In the genomic region with DNA sequence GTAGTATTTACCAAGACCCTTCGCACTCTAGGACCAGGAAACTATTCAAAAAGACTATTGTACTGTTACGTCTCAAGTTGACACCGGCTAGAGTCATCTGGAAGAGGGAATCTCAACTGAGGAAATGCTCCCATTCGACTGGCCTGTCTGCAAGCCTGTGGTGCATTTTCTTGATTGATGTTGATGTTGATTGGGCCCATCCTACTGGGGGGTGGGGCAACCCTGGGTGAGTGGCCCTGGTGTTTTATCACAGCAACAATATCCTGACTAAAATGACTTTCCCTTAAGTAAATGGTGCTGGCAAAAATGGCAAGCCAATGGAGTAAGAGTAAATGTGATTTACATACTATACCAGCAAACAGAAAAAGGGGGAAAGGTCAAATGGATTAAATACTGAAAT, we compare ENCODE assay signal across 15 mouse cellular contexts.
DNase-seq lines count a peak whose midpoint lies in the region.
"Had no signal": no experiment of that assay in that cellular context is flagged by ENCODE, and none has a peak within 500 bp of the region (broad histone marks: within the 10 kb centered on the region; RNA-seq: fewer than 3 reads in every experiment).

No protein-coding gene starts in this region.

- intact Hi-C loops in heart, postnatal 36 days (cut with DNase I): no loop called here

- DNase-seq in adrenal gland, postnatal 14 days: peak; percentile 21
- no peak for DNase-seq in adrenal gland, postnatal 25 days
- DNase-seq in heart, adult 11 months: peak; percentile 80
- no peak for DNase-seq in heart, postnatal 36 days
- DNase-seq in R1 (ENCODE audit: low read depth, low spot score): peak; percentile 55
- DNase-seq in layer of hippocampus, postnatal 14 days (ENCODE audit: low spot score in 2 of 2): no peak
- DNase-seq: B cell, adult 2 months; cerebellum, adult 11 months; cerebellum, adult 2 months; cerebellum, adult 9-11 months; cerebellum, postnatal 25 days; gastrocnemius, postnatal 25 days; heart, postnatal 4 days; kidney, adult 18-20 months; kidney, adult 9 months had no signal

Comparison
In these comparisons a context has a peak if more than half of its experiments do, and no peak if none do; other contexts are left out.
1. DNase-seq: peak in adrenal gland, postnatal 14 days (single experiment), heart, adult 11 months (single experiment) and R1 (single experiment); none in adrenal gland, postnatal 25 days (single experiment), heart, postnatal 36 days (0 of 2) and layer of hippocampus, postnatal 14 days (0 of 2).